Mouse (Mus musculus): ENCODE data around the gene Stt3b.

Gene Stt3b

DNA sequence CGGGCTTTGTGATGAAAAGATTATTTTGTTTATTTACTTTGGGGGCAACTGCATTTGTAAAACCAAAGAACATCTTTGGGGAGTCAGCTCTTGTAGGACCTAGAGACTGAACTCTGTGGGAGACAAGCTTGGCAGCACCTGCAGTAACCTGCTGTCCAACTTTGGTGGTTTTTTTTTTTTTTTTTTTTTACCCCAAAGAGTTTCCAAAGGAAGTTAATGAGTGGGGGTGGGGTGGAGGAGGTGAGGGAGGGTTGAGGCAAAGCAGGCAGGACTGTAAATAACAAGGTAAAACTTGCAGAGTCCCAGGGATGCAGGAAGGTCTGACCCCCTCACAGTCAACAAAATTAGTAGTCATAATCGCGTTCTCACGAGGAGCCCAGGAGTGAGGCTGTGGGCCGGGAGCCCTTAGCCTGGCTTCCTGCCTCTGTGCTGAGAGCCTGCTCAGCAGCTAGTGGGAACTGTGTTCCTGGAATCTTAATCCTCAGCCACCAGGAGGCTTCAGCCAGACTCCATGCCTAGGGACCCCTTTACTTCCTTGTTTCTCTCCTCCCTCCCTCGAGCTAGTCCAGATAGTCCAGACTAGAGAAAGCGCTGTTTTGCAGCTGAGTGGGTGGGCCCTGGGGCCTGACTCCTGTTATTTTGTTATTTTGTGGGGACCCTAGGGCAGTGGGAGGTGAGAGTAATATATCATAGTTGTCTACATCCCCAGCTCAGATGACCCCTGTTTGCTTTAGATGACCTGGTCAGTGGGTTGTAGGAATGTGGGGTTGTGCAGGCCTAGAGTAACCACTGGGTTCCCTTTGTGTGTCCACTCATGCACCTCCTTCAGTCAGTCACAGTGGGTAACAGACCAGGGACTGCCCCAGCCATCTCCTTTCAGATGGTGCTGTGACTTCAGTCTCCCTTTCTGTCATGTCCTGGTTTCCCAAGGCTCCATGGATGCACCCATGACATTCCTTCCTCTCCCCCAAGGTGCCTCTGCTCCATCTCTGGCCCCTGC, 95.3 kb downstream of the Stt3b start:
- DNase-seq (ENCODE audit: low spot score in 2 of 2): no peak

- no peak for DNase-seq (ENCODE audit: low spot score in 2 of 2)
These were observed 96.4 kb downstream of the Stt3b start for GRCm38 (mm10) chr9:115213755-115214264.

- no peak for DNase-seq (ENCODE audit: low spot score in 2 of 2)
These were observed 99.7 kb downstream of the Stt3b start for GRCm38 (mm10) chr9:115210535-115210934.

DNA sequence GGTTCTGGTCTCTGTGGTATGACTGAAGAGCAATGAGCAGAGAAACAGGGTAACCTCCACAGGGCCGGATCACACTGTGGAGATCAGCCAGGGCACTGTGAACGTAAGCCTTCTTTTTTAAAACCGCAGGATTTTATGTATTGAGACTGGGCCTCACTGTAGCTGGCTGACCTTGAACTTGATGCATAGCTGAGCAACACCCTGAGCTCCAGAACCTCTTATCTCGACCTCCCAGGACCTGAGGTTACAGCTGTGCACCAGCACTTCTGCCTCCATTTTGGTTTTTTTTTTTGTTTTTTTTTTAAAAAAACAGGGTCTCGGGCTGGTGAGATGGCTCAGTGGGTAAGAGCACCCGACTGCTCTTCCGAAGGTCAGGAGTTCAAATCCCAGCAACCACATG, 100.5 kb downstream of the Stt3b start:
- DNase-seq (ENCODE audit: low spot score in 2 of 2): no peak

- DNase-seq (ENCODE audit: low spot score in 2 of 2): no peak
These were observed 104.0 kb downstream of the Stt3b start for GRCm38 (mm10) chr9:115206219-115206618.

GRCm38 (mm10) chr9:115205491-115205890, 104.7 kb downstream of the Stt3b start:
- DNase-seq (ENCODE audit: low spot score in 2 of 2): no peak

GRCm38 (mm10) chr9:115203136-115203535, 107.1 kb downstream of the Stt3b start:
- no peak for DNase-seq (ENCODE audit: low spot score in 2 of 2)

- no peak for DNase-seq (ENCODE audit: low spot score in 2 of 2)
These were observed 109.0 kb downstream of the Stt3b start for GRCm38 (mm10) chr9:115201264-115201663.

GRCm38 (mm10) chr9:115200166-115200862, 109.9 kb downstream of the Stt3b start:
- DNase-seq (ENCODE audit: low spot score in 2 of 2): no peak

GRCm38 (mm10) chr9:115197082-115197481, 113.1 kb downstream of the Stt3b start:
- DNase-seq (ENCODE audit: low spot score in 2 of 2): no peak

DNA sequence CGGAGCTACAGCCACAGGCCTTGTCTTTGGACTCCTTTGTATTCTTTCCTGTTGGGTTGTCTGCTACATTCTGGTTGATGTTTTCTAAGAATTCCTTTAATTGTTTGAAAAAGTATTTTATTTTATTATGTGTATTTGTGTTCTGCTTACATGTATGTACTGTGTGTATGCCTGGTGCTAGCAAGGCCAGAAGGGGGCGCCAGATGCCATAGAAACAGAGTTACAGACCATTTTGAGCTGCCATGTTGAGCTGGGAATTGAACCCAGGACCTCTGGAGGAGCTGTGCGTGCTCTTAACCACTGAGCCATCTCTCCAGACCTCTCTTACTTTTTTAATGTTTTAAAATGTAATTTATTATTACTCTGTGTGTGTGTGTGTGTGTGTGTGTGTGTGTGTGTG, 117.3 kb downstream of the Stt3b start:
- DNase-seq (ENCODE audit: low spot score in 2 of 2): no peak

Measured in cerebellum, postnatal 4 days (tissue).